Mouse (Mus musculus): ENCODE data around the gene Dusp6. TPM values are rescaled to one million over a fixed set of nuclear protein-coding genes. Genes with fewer than 3 reads are reported as not detected.

Gene Dusp6
- polyA plus RNA-seq, 1 experiment, result 50.9 TPM

DNA sequence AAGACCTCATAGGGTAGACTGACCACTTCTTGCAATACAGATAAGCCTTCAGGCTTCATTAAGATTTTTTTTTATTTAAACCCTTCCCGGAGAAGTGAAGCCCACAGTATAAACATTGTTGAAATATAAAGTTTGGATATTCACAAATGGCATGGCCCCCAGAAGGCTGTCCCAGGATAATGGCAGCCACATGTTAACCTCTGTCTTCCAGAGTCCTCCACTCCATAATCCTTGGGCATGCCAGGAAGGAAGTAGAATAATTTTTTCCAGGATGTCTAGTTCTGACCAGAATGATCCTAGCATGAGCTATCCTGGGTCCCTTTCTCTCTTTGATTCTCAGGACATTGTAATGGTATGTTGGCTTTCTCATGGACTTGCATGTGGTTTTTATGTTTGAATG is 4.6 kb downstream of the Dusp6 start:
- no peak overlapping the region for H3K9ac ChIP-seq (ENCODE audit: low read depth, poor library complexity, severe bottlenecking)
- H3K27me3 ChIP-seq (ENCODE audit: control insufficient read depth, insufficient read depth, low read length, poor library complexity, severe bottlenecking), result no peaks in the 10 kb centered on the region
- peaks cover 17% of the 10 kb centered on the region for H3K36me3 ChIP-seq (ENCODE audit: control insufficient read depth, insufficient read depth, low read length, poor library complexity, severe bottlenecking)
- H3K27ac ChIP-seq (ENCODE audit: insufficient read depth, low read length), result no peak overlapping the region
- H3K4me3 ChIP-seq (ENCODE audit: low read depth, low read length), result no peak overlapping the region
- TF ChIP-seq EP300 (IDR thresholded peaks at IDR 0.05; ENCODE audit: insufficient read depth, low read depth, low read length) (no peak), POLR2A (IDR thresholded peaks at IDR 0.05; ENCODE audit: insufficient read depth, low read length) (no peak), CTCF (IDR thresholded peaks at IDR 0.05; ENCODE audit: low read depth, low read length) (no peak)
- H3K9me3 ChIP-seq (replicated peaks; ENCODE audit: control insufficient read depth, insufficient read depth, low read length, poor library complexity, severe bottlenecking), result no peaks in the 10 kb centered on the region
- no peaks in the 10 kb centered on the region for H3K4me1 ChIP-seq (ENCODE audit: control insufficient read depth, insufficient read depth, low read length)

GRCm38 (mm10) chr10:99268421-99269300 is 5.6 kb downstream of the Dusp6 start:
- Histone ChIP-seq H3K9me3 (replicated peaks; ENCODE audit: control insufficient read depth, insufficient read depth, low read length, poor library complexity, severe bottlenecking) (no peaks in the 10 kb centered on the region), H3K9ac (ENCODE audit: low read depth, poor library complexity, severe bottlenecking) (no peak overlapping the region), H3K36me3 (ENCODE audit: control insufficient read depth, insufficient read depth, low read length, poor library complexity, severe bottlenecking) (peaks cover 17% of the 10 kb centered on the region), H3K4me3 (ENCODE audit: low read depth, low read length) (peak overlapping the region; percentile 4; the same call in 1 of the 2 replicates), H3K27ac (ENCODE audit: insufficient read depth, low read length) (peak overlapping the region; percentile 16), H3K27me3 (ENCODE audit: control insufficient read depth, insufficient read depth, low read length, poor library complexity, severe bottlenecking) (no peaks in the 10 kb centered on the region), H3K4me1 (ENCODE audit: control insufficient read depth, insufficient read depth, low read length) (no peaks in the 10 kb centered on the region)
- TF ChIP-seq POLR2A (IDR thresholded peaks at IDR 0.05; ENCODE audit: insufficient read depth, low read length) (no peak), CTCF (IDR thresholded peaks at IDR 0.05; ENCODE audit: low read depth, low read length) (no peak), EP300 (IDR thresholded peaks at IDR 0.05; ENCODE audit: insufficient read depth, low read depth, low read length) (no peak)

DNA sequence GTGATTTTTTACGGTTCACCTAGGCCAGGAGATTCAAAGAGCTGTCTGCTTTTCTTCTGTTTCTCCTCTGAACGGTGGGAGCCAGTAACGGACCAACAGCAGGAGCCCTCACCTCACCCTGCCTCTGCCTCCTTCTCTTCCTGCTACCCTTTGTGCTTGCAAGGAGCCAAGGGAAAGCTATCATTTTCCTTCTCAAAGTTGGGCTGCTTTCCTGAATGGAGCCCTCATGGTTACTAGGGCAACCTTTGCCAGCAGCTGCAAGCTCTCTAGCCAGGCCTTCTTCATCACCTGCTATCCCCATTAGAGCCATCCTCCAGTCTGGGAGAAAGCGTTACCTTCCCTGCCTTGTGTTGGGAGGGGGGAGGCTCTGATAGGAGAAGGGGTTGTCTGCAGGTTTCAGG is 6.3 kb downstream of the Dusp6 start:
- Histone ChIP-seq H3K4me1 (ENCODE audit: control insufficient read depth, insufficient read depth, low read length) (no peaks in the 10 kb centered on the region), H3K9ac (ENCODE audit: low read depth, poor library complexity, severe bottlenecking) (no peak overlapping the region), H3K9me3 (replicated peaks; ENCODE audit: control insufficient read depth, insufficient read depth, low read length, poor library complexity, severe bottlenecking) (no peaks in the 10 kb centered on the region), H3K36me3 (ENCODE audit: control insufficient read depth, insufficient read depth, low read length, poor library complexity, severe bottlenecking) (peaks cover 17% of the 10 kb centered on the region), H3K27me3 (ENCODE audit: control insufficient read depth, insufficient read depth, low read length, poor library complexity, severe bottlenecking) (no peaks in the 10 kb centered on the region), H3K4me3 (ENCODE audit: low read depth, low read length) (no peak overlapping the region), H3K27ac (ENCODE audit: insufficient read depth, low read length) (peak overlapping the region; percentile 16)
- TF ChIP-seq CTCF (IDR thresholded peaks at IDR 0.05; ENCODE audit: low read depth, low read length) (no peak), POLR2A (IDR thresholded peaks at IDR 0.05; ENCODE audit: insufficient read depth, low read length) (no peak), EP300 (IDR thresholded peaks at IDR 0.05; ENCODE audit: insufficient read depth, low read depth, low read length) (no peak)

DNA sequence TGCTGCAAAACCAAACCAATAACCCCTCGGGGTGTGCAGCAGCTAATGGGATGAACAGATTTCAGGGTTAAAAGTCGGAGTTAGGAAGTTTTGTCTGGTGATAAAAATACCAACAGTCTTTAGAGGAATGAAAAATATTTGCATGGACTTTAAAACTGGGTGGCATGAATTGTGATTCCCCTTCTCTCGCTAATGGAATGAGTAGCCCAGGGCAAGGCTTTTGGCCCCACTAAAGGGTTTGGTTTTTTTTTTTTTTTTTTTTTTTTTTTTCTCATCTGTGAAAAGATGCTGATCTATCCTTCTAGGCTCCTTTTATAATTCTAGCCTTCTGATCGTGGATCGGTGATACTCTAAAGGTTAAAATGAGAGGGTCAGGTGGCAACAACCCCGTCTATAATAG is 6.7 kb downstream of the Dusp6 start:
- Histone ChIP-seq H3K36me3 (ENCODE audit: control insufficient read depth, insufficient read depth, low read length, poor library complexity, severe bottlenecking) (peaks cover 15% of the 10 kb centered on the region), H3K27me3 (ENCODE audit: control insufficient read depth, insufficient read depth, low read length, poor library complexity, severe bottlenecking) (no peaks in the 10 kb centered on the region), H3K4me3 (ENCODE audit: low read depth, low read length) (no peak overlapping the region), H3K4me1 (ENCODE audit: control insufficient read depth, insufficient read depth, low read length) (no peaks in the 10 kb centered on the region), H3K9ac (ENCODE audit: low read depth, poor library complexity, severe bottlenecking) (no peak overlapping the region), H3K9me3 (replicated peaks; ENCODE audit: control insufficient read depth, insufficient read depth, low read length, poor library complexity, severe bottlenecking) (no peaks in the 10 kb centered on the region), H3K27ac (ENCODE audit: insufficient read depth, low read length) (no peak overlapping the region)
- no peak for TF ChIP-seq POLR2A (IDR thresholded peaks at IDR 0.05; ENCODE audit: insufficient read depth, low read length)

DNA sequence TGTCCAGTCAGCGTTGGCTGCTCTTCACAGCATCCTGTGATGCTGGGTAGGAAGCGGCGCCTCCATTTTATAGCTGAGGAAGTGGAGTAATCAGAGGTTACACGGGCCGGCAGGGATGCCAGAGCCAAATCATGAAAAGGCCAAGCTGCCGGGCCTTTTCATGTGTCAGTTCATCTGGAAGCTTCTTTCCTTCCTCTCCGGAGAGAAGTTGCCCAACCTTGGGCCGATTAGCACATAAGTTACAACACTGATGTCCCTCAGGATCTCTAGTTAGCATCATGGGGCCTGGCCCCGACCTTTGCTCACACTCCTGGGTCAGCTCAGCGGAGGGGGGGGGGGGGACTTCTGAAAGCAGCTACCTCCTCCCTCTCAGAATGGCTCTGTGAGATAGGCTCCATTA is 7.4 kb downstream of the Dusp6 start:
- H3K27me3 ChIP-seq (ENCODE audit: control insufficient read depth, insufficient read depth, low read length, poor library complexity, severe bottlenecking), result no peaks in the 10 kb centered on the region
- TF ChIP-seq CTCF (IDR thresholded peaks at IDR 0.05; ENCODE audit: low read depth, low read length) (no peak), POLR2A (IDR thresholded peaks at IDR 0.05; ENCODE audit: insufficient read depth, low read length) (no peak), EP300 (IDR thresholded peaks at IDR 0.05; ENCODE audit: insufficient read depth, low read depth, low read length) (no peak)
- no peak overlapping the region for H3K27ac ChIP-seq (ENCODE audit: insufficient read depth, low read length)
- H3K9me3 ChIP-seq (replicated peaks; ENCODE audit: control insufficient read depth, insufficient read depth, low read length, poor library complexity, severe bottlenecking), result no peaks in the 10 kb centered on the region
- H3K36me3 ChIP-seq (ENCODE audit: control insufficient read depth, insufficient read depth, low read length, poor library complexity, severe bottlenecking), result peaks cover 12% of the 10 kb centered on the region
- H3K4me1 ChIP-seq (ENCODE audit: control insufficient read depth, insufficient read depth, low read length), result no peaks in the 10 kb centered on the region
- H3K4me3 ChIP-seq (ENCODE audit: low read depth, low read length), result no peak overlapping the region
- H3K9ac ChIP-seq (ENCODE audit: low read depth, poor library complexity, severe bottlenecking), result 0 out of 2 replicates have a peak overlapping the region, but pooled peaks have one; percentile 7

GRCm38 (mm10) chr10:99271016-99271415 is 8.0 kb downstream of the Dusp6 start:
- no peaks in the 10 kb centered on the region for H3K4me1 ChIP-seq (ENCODE audit: control insufficient read depth, insufficient read depth, low read length)
- H3K9me3 ChIP-seq (replicated peaks; ENCODE audit: control insufficient read depth, insufficient read depth, low read length, poor library complexity, severe bottlenecking), result no peaks in the 10 kb centered on the region
- no peak for TF ChIP-seq CTCF (IDR thresholded peaks at IDR 0.05; ENCODE audit: low read depth, low read length)
- TF ChIP-seq POLR2A (IDR thresholded peaks at IDR 0.05; ENCODE audit: insufficient read depth, low read length), result no peak
- no peak for TF ChIP-seq EP300 (IDR thresholded peaks at IDR 0.05; ENCODE audit: insufficient read depth, low read depth, low read length)
- H3K27ac ChIP-seq (ENCODE audit: insufficient read depth, low read length), result no peak overlapping the region
- no peak overlapping the region for H3K4me3 ChIP-seq (ENCODE audit: low read depth, low read length)
- H3K27me3 ChIP-seq (ENCODE audit: control insufficient read depth, insufficient read depth, low read length, poor library complexity, severe bottlenecking), result no peaks in the 10 kb centered on the region
- peaks cover 11% of the 10 kb centered on the region for H3K36me3 ChIP-seq (ENCODE audit: control insufficient read depth, insufficient read depth, low read length, poor library complexity, severe bottlenecking)
- H3K9ac ChIP-seq (ENCODE audit: low read depth, poor library complexity, severe bottlenecking), result no peak overlapping the region

Measured in ES-Bruce4 (cell line).